Mouse (Mus musculus) cerebellum, postnatal 4 days (tissue): ENCODE measurements around the gene Tnfsf12.
A peak's percentile ranks its signal among the peaks of the same experiment; 100 is the strongest.
"Not testable (repeated sequence)": the region's sequence is repeated elsewhere in the genome, so short reads cannot be mapped to it uniquely, and the experiment has no call there.

Experiments used
- DNase-seq, 2 experiments: peaks; one replicate each; pipeline ENCODE4 v3.0.0; 2022; ENCODE audit warnings: low spot score in 2 of 2, mixed read lengths in 1 of 2

The Tnfsf12 gene

GRCm38 (mm10) chr11:69695361-69696181, at the start of gene Tnfsf12, which contains the start of gene Tnfsfm13:
Gene Tnfsf12 (minus strand): TSS chr11:69695849.
Gene Tnfsfm13 (minus strand): TSS chr11:69696098.
- DNase-seq, result no peak

- DNase-seq, result not testable (repeated sequence)
Observed at GRCm38 (mm10) chr11:69731408-69731807, 35.8 kb upstream of the Tnfsf12 start.

GRCm38 (mm10) chr11:69729063-69729462, 33.4 kb upstream of the Tnfsf12 start:
- peak in 1 of 2 experiments; percentile 58 for DNase-seq

- no peak for DNase-seq
Observed at GRCm38 (mm10) chr11:69725951-69726350, 30.3 kb upstream of the Tnfsf12 start.

GRCm38 (mm10) chr11:69723074-69723473, 27.4 kb upstream of the Tnfsf12 start:
- DNase-seq, result no peak

GRCm38 (mm10) chr11:69720852-69721251, 25.2 kb upstream of the Tnfsf12 start:
- DNase-seq, result no peak

- no peak for DNase-seq
Observed at GRCm38 (mm10) chr11:69719423-69719822, 23.8 kb upstream of the Tnfsf12 start.

- DNase-seq, result no peak
Observed at GRCm38 (mm10) chr11:69718661-69719060, 23.0 kb upstream of the Tnfsf12 start.

GRCm38 (mm10) chr11:69716953-69717352, 21.3 kb upstream of the Tnfsf12 start:
- no peak for DNase-seq

- DNase-seq, result no peak
Observed at GRCm38 (mm10) chr11:69715929-69716328, 20.3 kb upstream of the Tnfsf12 start.

- DNase-seq, result peak in 1 of 2 experiments; percentile 40
Observed at GRCm38 (mm10) chr11:69715482-69715881, 19.8 kb upstream of the Tnfsf12 start.

GRCm38 (mm10) chr11:69714636-69715329, 19.1 kb upstream of the Tnfsf12 start:
- no peak for DNase-seq

GRCm38 (mm10) chr11:69712954-69713672, 17.5 kb upstream of the Tnfsf12 start:
- no peak for DNase-seq

GRCm38 (mm10) chr11:69711082-69711481, 15.4 kb upstream of the Tnfsf12 start:
- no peak for DNase-seq

- no peak for DNase-seq
Observed at GRCm38 (mm10) chr11:69710470-69710869, 14.8 kb upstream of the Tnfsf12 start.

GRCm38 (mm10) chr11:69709554-69710446, 14.2 kb upstream of the Tnfsf12 start:
- no peak for DNase-seq

GRCm38 (mm10) chr11:69708614-69709265, 13.1 kb upstream of the Tnfsf12 start:
- no peak for DNase-seq

GRCm38 (mm10) chr11:69707873-69708381, 12.3 kb upstream of the Tnfsf12 start:
- DNase-seq, result no peak

GRCm38 (mm10) chr11:69707480-69707847, 11.8 kb upstream of the Tnfsf12 start:
- no peak for DNase-seq

- DNase-seq, result peak in 1 of 2 experiments; percentile 81
Observed at GRCm38 (mm10) chr11:69706775-69707479, 11.3 kb upstream of the Tnfsf12 start.
